Mouse (Mus musculus): Measurements from ENCODE around the gene Ykt6.

DNA sequence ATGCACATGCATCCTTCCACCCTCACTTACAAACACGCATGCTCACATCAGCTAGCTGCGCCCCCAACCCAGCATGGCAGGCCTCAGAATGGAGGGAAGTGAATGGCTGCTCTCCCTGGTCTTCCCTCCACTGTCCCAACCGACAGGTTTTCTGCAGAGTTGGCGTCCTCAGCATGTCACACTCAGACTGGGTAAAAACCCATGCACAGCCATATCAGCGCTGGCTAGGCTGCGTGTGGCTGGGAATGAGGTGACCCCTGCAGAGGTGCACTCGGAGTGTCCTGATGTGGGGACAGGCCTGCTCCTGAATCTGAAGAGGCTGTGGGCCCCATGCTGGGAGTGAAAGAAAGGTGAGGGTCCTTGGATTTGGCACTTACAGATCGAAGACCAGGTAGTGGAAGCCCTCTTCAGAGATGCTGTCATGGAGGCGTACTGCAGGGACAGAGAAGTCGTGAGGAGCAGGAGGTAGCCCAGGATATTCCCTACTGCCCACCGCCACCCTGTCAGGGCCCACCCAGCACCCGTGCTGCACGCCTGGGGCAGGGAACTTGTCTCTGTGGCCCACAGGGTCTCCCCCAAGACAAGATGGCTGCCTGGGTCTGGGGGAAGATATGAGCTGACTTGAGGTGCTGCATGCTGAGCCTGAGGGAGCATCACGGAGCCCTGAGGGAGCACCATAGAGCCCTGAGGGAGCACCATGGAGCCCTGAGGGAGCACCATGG, 45.6 kb downstream of the Ykt6 start:
- TF ChIP-seq GATA1 (IDR thresholded peaks at IDR 0.05; ENCODE audit: low read length) (no peak), TAL1 (IDR thresholded peaks at IDR 0.05; ENCODE audit: low read length) (no peak)
